Mouse (Mus musculus): ENCODE measurements around the gene Kcne3.

DNA sequence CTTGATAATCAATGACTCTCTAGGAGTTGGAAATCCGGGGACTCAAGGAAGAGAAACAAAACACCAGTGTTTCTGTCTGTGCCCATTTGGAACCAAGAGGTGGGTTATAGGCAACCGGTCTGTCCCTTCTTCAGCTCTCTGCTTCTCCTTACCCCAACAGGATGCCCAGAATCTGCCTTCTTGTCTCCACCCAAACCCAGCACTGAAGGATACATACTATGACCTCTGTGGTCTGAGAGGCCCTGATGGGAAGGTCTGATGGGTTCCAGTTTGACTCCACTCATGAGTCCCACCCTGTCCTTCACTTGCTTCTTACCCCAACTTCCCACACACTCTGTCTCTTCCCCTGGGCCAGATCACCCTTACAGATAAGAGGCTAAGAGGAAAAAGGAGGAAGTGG lies 4.9 kb downstream of the Kcne3 start:
- no peak for TF ChIP-seq CTCF (conservative IDR thresholded peaks at IDR 0.05; ENCODE audit: low read length)
- no peak for TF ChIP-seq NANOG (IDR thresholded peaks at IDR 0.05; ENCODE audit: borderline replicate concordance, low read length)
- TF ChIP-seq POU5F1 (IDR thresholded peaks at IDR 0.05; ENCODE audit: borderline replicate concordance, low read length): no peak

Data from E14TG2a.4 (cell line).